Mouse (Mus musculus) small intestine, adult 2 months (tissue): Measurements from ENCODE around the gene Atp6v0a4.

Experiments used
- CTCF ChIP-seq: fragments of 200-500 bp; IDR thresholded peaks from 2 replicates; pipeline ENCODE4 v1.5.1; 2012; ENCODE audit warnings: low read depth, mild to moderate bottlenecking, control low read depth, inconsistent platforms, low read length, moderate library complexity, mixed read lengths; ENCODE audit not compliant: insufficient replicate concordance, insufficient read length; ENCODE audit errors: extremely low read depth
- POLR2A ChIP-seq: fragments of 200-500 bp; IDR thresholded peaks from 2 replicates; pipeline ENCODE4 v1.6.1; 2012; ENCODE audit warnings: low read depth, mild to moderate bottlenecking, control low read depth, inconsistent platforms, low read length, moderate library complexity

DNA sequence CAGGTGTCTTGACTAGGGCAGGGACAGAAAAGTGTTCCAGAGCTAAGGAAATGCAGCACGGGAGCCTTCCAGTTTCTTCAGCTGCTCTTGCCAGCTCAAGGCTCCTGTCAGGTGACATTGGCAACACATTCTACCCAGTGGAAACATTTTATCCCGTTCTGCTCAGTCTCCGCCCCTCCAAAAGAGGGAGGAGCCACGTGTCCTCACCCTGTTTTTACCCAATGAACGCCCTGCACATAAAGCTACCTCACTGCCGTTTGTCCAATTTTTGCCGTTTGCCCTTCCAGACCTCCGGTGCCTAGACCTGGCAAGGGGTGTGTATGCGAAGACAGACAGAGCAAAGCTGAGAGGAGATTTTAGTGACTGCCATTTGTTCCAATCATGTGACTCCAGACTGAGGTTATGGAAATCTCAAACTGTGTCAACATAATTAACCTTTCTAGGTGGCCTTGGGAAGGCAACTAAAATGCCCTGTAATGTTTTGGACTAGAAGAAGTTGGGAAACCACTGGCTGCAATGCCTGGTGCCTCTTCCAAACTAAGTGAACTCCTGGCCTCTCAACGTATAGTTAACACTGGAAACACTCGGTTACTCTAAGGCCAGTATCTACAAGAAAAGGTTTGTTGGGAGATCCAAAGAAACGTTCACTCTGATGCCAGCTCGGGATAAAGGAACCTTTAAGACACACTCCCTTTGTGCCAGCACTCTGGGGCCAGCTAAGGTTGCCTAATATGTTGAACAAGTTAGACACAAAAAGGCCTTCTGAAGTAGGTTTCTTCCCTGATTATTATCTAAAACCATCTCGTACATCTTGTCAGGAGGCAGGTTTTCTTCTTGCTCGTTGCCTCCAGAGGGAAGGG is 68.7 kb downstream of the Atp6v0a4 start:
- TF ChIP-seq POLR2A, result no peak
- TF ChIP-seq CTCF, result no peak
